Mouse (Mus musculus) heart, embryonic 15.5 days (tissue): ENCODE results near the gene Ptpn13. TPM values are rescaled to one million over a fixed set of nuclear protein-coding genes. Genes with fewer than 3 reads are reported as not detected.

Experiments used
- ATAC-seq: fragments of 200-750 bp; cut with Nextera tagmentation; replicated peaks from 2 replicates; pipeline ENCODE4 v1.8.0; 2017; ENCODE audit warnings: low read depth, moderate TSS enrichment; ENCODE audit not compliant: insufficient number of reproducible peaks, insufficient read depth, low FRiP score
- H3K27ac ChIP-seq: fragments of 300-500 bp; sonication (generic); 2 replicates; pipeline ENCODE4 v1.5.1; 2015; ENCODE audit warnings: mild to moderate bottlenecking, inconsistent platforms
- H3K27me3 ChIP-seq: fragments of 300-500 bp; sonication (generic); 2 replicates; pipeline ENCODE4 v1.6.1; 2015; ENCODE audit warnings: inconsistent platforms
- H3K36me3 ChIP-seq: fragments of 300-500 bp; sonication (generic); 2 replicates; pipeline ENCODE4 v1.6.1; 2015; ENCODE audit warnings: mild to moderate bottlenecking, inconsistent platforms
- H3K4me1 ChIP-seq: fragments of 300-500 bp; sonication (generic); replicated peaks from 2 replicates; pipeline ENCODE4 v1.6.1; 2015; ENCODE audit warnings: inconsistent platforms
- H3K4me2 ChIP-seq: fragments of 300-500 bp; sonication (generic); 2 replicates; pipeline ENCODE4 v1.6.1; 2015; ENCODE audit warnings: inconsistent platforms, mild to moderate bottlenecking, moderate library complexity
- H3K4me3 ChIP-seq: fragments of 300-500 bp; sonication (generic); 2 replicates; pipeline ENCODE4 v1.5.1; 2015; ENCODE audit warnings: mild to moderate bottlenecking, inconsistent platforms
- H3K9ac ChIP-seq: fragments of 300-500 bp; sonication (generic); 2 replicates; pipeline ENCODE4 v1.6.1; 2015; ENCODE audit warnings: mild to moderate bottlenecking, inconsistent platforms
- H3K9me3 ChIP-seq: fragments of 300-500 bp; sonication (generic); replicated peaks from 2 replicates; pipeline ENCODE4 v1.6.1; 2016; ENCODE audit warnings: inconsistent platforms
- WGBS: fragments of 180-500 bp; shearing (Covaris S2); methylation state at CpG from one replicate; pipeline ENCODE4 v1.1.7; 2015; ENCODE audit warnings: mixed read lengths; 5-methylcytosine and 5-hydroxymethylcytosine counted together
- polyA plus RNA-seq: library from polyadenylated mRNA; unstranded; fragments of >200 nt; fragmentation: Nextera tagmentation; extraction: Ambion mirVana; gene quantifications from 2 replicates; pipeline ENCODE4 v1.2.1, GENCODE M21; 2015

Ptpn13 gene
- polyA plus RNA-seq, 1 experiment from 2014 or later = 5.9 TPM

GRCm38 (mm10) chr5:103491788-103492187 is 66.8 kb downstream of the Ptpn13 start:
- Histone ChIP-seq H3K27me3 (no peaks in the 10 kb centered on the region), H3K4me2 (no peak overlapping the region), H3K36me3 (no peaks in the 10 kb centered on the region), H3K9me3 (no peaks in the 10 kb centered on the region), H3K4me1 (0 out of 2 replicates have a peak, but pooled peaks cover 2% of the 10 kb centered on the region), H3K27ac (no peak overlapping the region), H3K4me3 (no peak overlapping the region), H3K9ac (no peak overlapping the region)
- 69% methylated on average over 5 of the region's 5 CpGs for WGBS
- ATAC-seq = no peak

- no peak overlapping the region for H3K9ac ChIP-seq
- no peak overlapping the region for H3K4me2 ChIP-seq
- no peaks in the 10 kb centered on the region for H3K4me1 ChIP-seq
- WGBS = 90% methylated on average over 5 of the region's 5 CpGs
- no peak overlapping the region for H3K4me3 ChIP-seq
- H3K9me3 ChIP-seq = no peaks in the 10 kb centered on the region
- H3K27ac ChIP-seq = no peak overlapping the region
- no peak for ATAC-seq
- no peaks in the 10 kb centered on the region for H3K27me3 ChIP-seq
- no peaks in the 10 kb centered on the region for H3K36me3 ChIP-seq
Measured at GRCm38 (mm10) chr5:103497061-103497460, 72.1 kb downstream of the Ptpn13 start.

GRCm38 (mm10) chr5:103497480-103497879 is 72.5 kb downstream of the Ptpn13 start:
- ATAC-seq = no peak
- no peaks in the 10 kb centered on the region for H3K9me3 ChIP-seq
- no peaks in the 10 kb centered on the region for H3K36me3 ChIP-seq
- H3K4me3 ChIP-seq = no peak overlapping the region
- H3K27me3 ChIP-seq = no peaks in the 10 kb centered on the region
- H3K27ac ChIP-seq = no peak overlapping the region
- no peak overlapping the region for H3K4me2 ChIP-seq
- no peaks in the 10 kb centered on the region for H3K4me1 ChIP-seq
- H3K9ac ChIP-seq = no peak overlapping the region
- WGBS = 87% methylated on average over 2 of the region's 2 CpGs

DNA sequence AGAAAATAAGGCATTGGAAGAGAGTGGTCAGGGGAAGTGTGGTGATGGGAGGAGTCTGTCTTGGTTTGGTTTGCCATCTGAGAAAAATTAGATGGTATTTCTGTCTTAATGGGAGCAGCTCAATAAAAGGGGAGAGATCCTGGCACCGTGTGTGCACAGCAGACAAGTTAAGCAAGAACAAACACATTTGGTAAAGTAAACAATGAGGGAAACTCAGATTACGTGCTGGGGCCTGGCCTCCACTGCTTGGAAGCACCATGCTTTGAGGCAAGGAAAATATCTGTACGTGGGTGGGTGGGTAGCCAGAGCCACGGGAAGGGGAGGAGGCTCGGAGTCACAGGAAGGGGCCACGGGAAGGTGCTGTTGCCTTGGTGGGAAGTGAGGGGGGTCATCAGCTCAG is 74.3 kb downstream of the Ptpn13 start:
- Histone ChIP-seq H3K27ac (no peak overlapping the region), H3K27me3 (no peaks in the 10 kb centered on the region), H3K36me3 (no peaks in the 10 kb centered on the region), H3K9ac (no peak overlapping the region), H3K4me2 (no peak overlapping the region), H3K4me3 (no peak overlapping the region), H3K9me3 (no peaks in the 10 kb centered on the region), H3K4me1 (no peaks in the 10 kb centered on the region)
- ATAC-seq = no peak
- WGBS = 48% methylated on average over 6 of the region's 6 CpGs

GRCm38 (mm10) chr5:103501076-103501475 is 76.1 kb downstream of the Ptpn13 start:
- no peak overlapping the region for H3K9ac ChIP-seq
- no peak for ATAC-seq
- no peaks in the 10 kb centered on the region for H3K27me3 ChIP-seq
- no peak overlapping the region for H3K27ac ChIP-seq
- no peaks in the 10 kb centered on the region for H3K4me1 ChIP-seq
- no peaks in the 10 kb centered on the region for H3K36me3 ChIP-seq
- H3K4me3 ChIP-seq = no peak overlapping the region
- H3K9me3 ChIP-seq = no peaks in the 10 kb centered on the region
- 88% methylated on average over 9 of the region's 9 CpGs for WGBS
- no peak overlapping the region for H3K4me2 ChIP-seq

GRCm38 (mm10) chr5:103501839-103502238 is 76.8 kb downstream of the Ptpn13 start:
- Histone ChIP-seq H3K27ac (no peak overlapping the region), H3K27me3 (no peaks in the 10 kb centered on the region), H3K36me3 (no peaks in the 10 kb centered on the region), H3K4me1 (no peaks in the 10 kb centered on the region), H3K9ac (no peak overlapping the region), H3K4me3 (no peak overlapping the region), H3K4me2 (no peak overlapping the region), H3K9me3 (no peaks in the 10 kb centered on the region)
- ATAC-seq = no peak
- WGBS = 85% methylated on average over 6 of the region's 6 CpGs

- Histone ChIP-seq H3K9me3 (no peaks in the 10 kb centered on the region), H3K9ac (no peak overlapping the region), H3K36me3 (no peaks in the 10 kb centered on the region), H3K27ac (no peak overlapping the region), H3K4me3 (no peak overlapping the region), H3K4me1 (no peaks in the 10 kb centered on the region), H3K4me2 (no peak overlapping the region), H3K27me3 (no peaks in the 10 kb centered on the region)
- no peak for ATAC-seq
- 69% methylated on average over 9 of the region's 9 CpGs for WGBS
Measured at GRCm38 (mm10) chr5:103513162-103513561, 88.2 kb downstream of the Ptpn13 start.

DNA sequence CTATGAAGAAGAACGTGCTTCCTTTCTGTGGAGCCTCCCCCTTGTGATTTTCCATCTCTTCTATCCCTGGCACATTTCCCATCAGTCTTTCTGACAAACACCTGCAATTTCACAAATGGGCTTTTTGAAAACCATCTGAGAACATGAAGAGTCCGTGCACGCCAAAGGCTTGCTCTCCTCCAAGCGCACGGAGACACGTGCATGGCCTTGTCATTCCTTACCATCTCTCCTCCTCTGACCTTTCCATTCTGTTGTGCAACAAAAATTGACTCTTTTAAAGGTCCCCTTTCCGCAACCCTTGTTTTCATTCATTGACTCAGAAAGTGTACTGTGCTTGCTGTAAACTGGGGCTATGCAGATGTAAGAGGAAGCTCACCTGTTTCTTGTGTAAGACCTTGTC is 89.4 kb downstream of the Ptpn13 start:
- Histone ChIP-seq H3K36me3 (no peaks in the 10 kb centered on the region), H3K9me3 (no peaks in the 10 kb centered on the region), H3K4me3 (no peak overlapping the region), H3K4me1 (peaks cover 7% of the 10 kb centered on the region), H3K27ac (no peak overlapping the region), H3K4me2 (no peak overlapping the region), H3K9ac (no peak overlapping the region), H3K27me3 (no peaks in the 10 kb centered on the region)
- no peak for ATAC-seq
- 88% methylated on average over 7 of the region's 7 CpGs for WGBS

- Histone ChIP-seq H3K27ac (no peak overlapping the region), H3K36me3 (no peaks in the 10 kb centered on the region), H3K9ac (no peak overlapping the region), H3K4me1 (peaks cover 10% of the 10 kb centered on the region), H3K27me3 (no peaks in the 10 kb centered on the region), H3K4me2 (no peak overlapping the region), H3K4me3 (no peak overlapping the region), H3K9me3 (no peaks in the 10 kb centered on the region)
- no peak for ATAC-seq
- 84% methylated on average over 4 of the region's 4 CpGs for WGBS
Measured at GRCm38 (mm10) chr5:103515876-103516275, 90.9 kb downstream of the Ptpn13 start.

GRCm38 (mm10) chr5:103516555-103516954 is 91.6 kb downstream of the Ptpn13 start:
- Histone ChIP-seq H3K9me3 (no peaks in the 10 kb centered on the region), H3K27ac (no peak overlapping the region), H3K4me1 (peaks cover 10% of the 10 kb centered on the region), H3K27me3 (no peaks in the 10 kb centered on the region), H3K4me2 (no peak overlapping the region), H3K36me3 (no peaks in the 10 kb centered on the region), H3K4me3 (no peak overlapping the region), H3K9ac (no peak overlapping the region)
- no peak for ATAC-seq

DNA sequence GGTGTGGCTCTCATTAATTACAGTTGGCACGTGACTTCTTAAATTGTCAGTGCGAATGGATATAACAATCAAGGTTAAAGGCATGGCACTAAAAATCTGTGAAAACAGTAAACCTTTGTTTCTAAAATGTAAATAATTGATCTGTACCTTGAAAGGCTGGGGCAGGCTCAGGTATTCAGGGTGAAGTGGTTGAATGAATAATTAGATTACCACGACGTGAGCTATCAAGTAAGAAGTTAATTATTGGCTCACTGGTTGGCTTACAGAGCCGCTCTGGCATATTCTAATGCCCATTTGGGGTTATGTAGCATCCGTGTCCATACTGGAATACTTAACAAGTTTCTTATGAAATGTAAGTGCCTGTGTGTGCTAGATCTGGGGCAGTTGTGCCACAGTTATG is 92.6 kb downstream of the Ptpn13 start:
- no peaks in the 10 kb centered on the region for H3K9me3 ChIP-seq
- ATAC-seq = no peak
- no peak overlapping the region for H3K4me2 ChIP-seq
- no peaks in the 10 kb centered on the region for H3K27me3 ChIP-seq
- peaks cover 10% of the 10 kb centered on the region for H3K4me1 ChIP-seq
- H3K4me3 ChIP-seq = no peak overlapping the region
- WGBS = 86% methylated on average over 6 of the region's 6 CpGs
- no peaks in the 10 kb centered on the region for H3K36me3 ChIP-seq
- no peak overlapping the region for H3K9ac ChIP-seq
- no peak overlapping the region for H3K27ac ChIP-seq

GRCm38 (mm10) chr5:103518797-103519468 is 93.9 kb downstream of the Ptpn13 start:
- no peak overlapping the region for H3K9ac ChIP-seq
- no peaks in the 10 kb centered on the region for H3K36me3 ChIP-seq
- H3K4me3 ChIP-seq = no peak overlapping the region
- 45% methylated on average over 14 of the region's 14 CpGs for WGBS
- H3K27me3 ChIP-seq = no peaks in the 10 kb centered on the region
- no peak overlapping the region for H3K4me2 ChIP-seq
- no peaks in the 10 kb centered on the region for H3K9me3 ChIP-seq
- H3K4me1 ChIP-seq = peaks cover 10% of the 10 kb centered on the region
- H3K27ac ChIP-seq = peak overlapping the region; percentile 27; the same call in 1 of the 2 replicates
- no peak for ATAC-seq
